Mouse (Mus musculus): ENCODE measurements around the gene Ybey. TPM values are rescaled to one million over a fixed set of nuclear protein-coding genes. Genes with fewer than 3 reads are reported as not detected.

Gene Ybey
- polyA plus RNA-seq, 1 experiment = 2.4 TPM

GRCm38 (mm10) chr10:76488265-76488664, 19.4 kb upstream of the Ybey start:
- Histone ChIP-seq H3K4me1 (ENCODE audit: control insufficient read depth, insufficient read depth, low read length) (no peaks in the 10 kb centered on the region), H3K4me3 (ENCODE audit: insufficient read depth, low read length) (no peak overlapping the region), H3K27ac (ENCODE audit: insufficient read depth, low read length) (no peak overlapping the region)
- TF ChIP-seq CTCF (IDR thresholded peaks at IDR 0.05; ENCODE audit: borderline replicate concordance, insufficient read depth, low read length) (no peak), POLR2A (IDR thresholded peaks at IDR 0.05; ENCODE audit: low read depth, low read length) (no peak)

- Histone ChIP-seq H3K27ac (ENCODE audit: insufficient read depth, low read length) (no peak overlapping the region), H3K4me3 (ENCODE audit: insufficient read depth, low read length) (no peak overlapping the region), H3K4me1 (ENCODE audit: control insufficient read depth, insufficient read depth, low read length) (no peaks in the 10 kb centered on the region)
- no peak for TF ChIP-seq CTCF (IDR thresholded peaks at IDR 0.05; ENCODE audit: borderline replicate concordance, insufficient read depth, low read length)
- no peak for TF ChIP-seq POLR2A (IDR thresholded peaks at IDR 0.05; ENCODE audit: low read depth, low read length)
Measured at GRCm38 (mm10) chr10:76486302-76486701, 17.4 kb upstream of the Ybey start.

- no peak overlapping the region for H3K27ac ChIP-seq (ENCODE audit: insufficient read depth, low read length)
Measured at GRCm38 (mm10) chr10:76481480-76481879, 12.6 kb upstream of the Ybey start.

GRCm38 (mm10) chr10:76480851-76481250, 11.9 kb upstream of the Ybey start:
- TF ChIP-seq CTCF (IDR thresholded peaks at IDR 0.05; ENCODE audit: borderline replicate concordance, insufficient read depth, low read length) = no peak
- no peak for TF ChIP-seq POLR2A (IDR thresholded peaks at IDR 0.05; ENCODE audit: low read depth, low read length)
- no peaks in the 10 kb centered on the region for H3K4me1 ChIP-seq (ENCODE audit: control insufficient read depth, insufficient read depth, low read length)
- H3K4me3 ChIP-seq (ENCODE audit: insufficient read depth, low read length) = no peak overlapping the region
- no peak overlapping the region for H3K27ac ChIP-seq (ENCODE audit: insufficient read depth, low read length)

More at GRCm38 (mm10) chr10:76481480-76481879, 12.6 kb upstream of the Ybey start:
- no peak overlapping the region for H3K4me3 ChIP-seq (ENCODE audit: insufficient read depth, low read length)
- no peaks in the 10 kb centered on the region for H3K4me1 ChIP-seq (ENCODE audit: control insufficient read depth, insufficient read depth, low read length)
- TF ChIP-seq CTCF (IDR thresholded peaks at IDR 0.05; ENCODE audit: borderline replicate concordance, insufficient read depth, low read length) (no peak), POLR2A (IDR thresholded peaks at IDR 0.05; ENCODE audit: low read depth, low read length) (no peak)

GRCm38 (mm10) chr10:76473759-76474158, 4.8 kb upstream of the Ybey start:
- Histone ChIP-seq H3K4me1 (ENCODE audit: control insufficient read depth, insufficient read depth, low read length) (no peaks in the 10 kb centered on the region), H3K4me3 (ENCODE audit: insufficient read depth, low read length) (no peak overlapping the region), H3K27ac (ENCODE audit: insufficient read depth, low read length) (no peak overlapping the region)
- no peak for TF ChIP-seq POLR2A (IDR thresholded peaks at IDR 0.05; ENCODE audit: low read depth, low read length)
- no peak for TF ChIP-seq CTCF (IDR thresholded peaks at IDR 0.05; ENCODE audit: borderline replicate concordance, insufficient read depth, low read length)

- Histone ChIP-seq H3K27ac (ENCODE audit: insufficient read depth, low read length) (no peak overlapping the region), H3K4me1 (ENCODE audit: control insufficient read depth, insufficient read depth, low read length) (no peaks in the 10 kb centered on the region), H3K4me3 (ENCODE audit: insufficient read depth, low read length) (no peak overlapping the region)
- no peak for TF ChIP-seq CTCF (IDR thresholded peaks at IDR 0.05; ENCODE audit: borderline replicate concordance, insufficient read depth, low read length)
- TF ChIP-seq POLR2A (IDR thresholded peaks at IDR 0.05; ENCODE audit: low read depth, low read length) = no peak
Measured at GRCm38 (mm10) chr10:76462721-76463120, 6.2 kb downstream of the Ybey start.

GRCm38 (mm10) chr10:76462312-76462711, 6.6 kb downstream of the Ybey start:
- Histone ChIP-seq H3K27ac (ENCODE audit: insufficient read depth, low read length) (no peak overlapping the region), H3K4me3 (ENCODE audit: insufficient read depth, low read length) (no peak overlapping the region), H3K4me1 (ENCODE audit: control insufficient read depth, insufficient read depth, low read length) (no peaks in the 10 kb centered on the region)
- TF ChIP-seq CTCF (IDR thresholded peaks at IDR 0.05; ENCODE audit: borderline replicate concordance, insufficient read depth, low read length) = no peak
- no peak for TF ChIP-seq POLR2A (IDR thresholded peaks at IDR 0.05; ENCODE audit: low read depth, low read length)

GRCm38 (mm10) chr10:76461255-76461654, 7.7 kb downstream of the Ybey start:
- H3K4me1 ChIP-seq (ENCODE audit: control insufficient read depth, insufficient read depth, low read length) = no peaks in the 10 kb centered on the region
- H3K4me3 ChIP-seq (ENCODE audit: insufficient read depth, low read length) = no peak overlapping the region
- TF ChIP-seq POLR2A (IDR thresholded peaks at IDR 0.05; ENCODE audit: low read depth, low read length) = no peak
- TF ChIP-seq CTCF (IDR thresholded peaks at IDR 0.05; ENCODE audit: borderline replicate concordance, insufficient read depth, low read length) = no peak
- no peak overlapping the region for H3K27ac ChIP-seq (ENCODE audit: insufficient read depth, low read length)

- Histone ChIP-seq H3K27ac (ENCODE audit: insufficient read depth, low read length) (no peak overlapping the region), H3K4me1 (ENCODE audit: control insufficient read depth, insufficient read depth, low read length) (no peaks in the 10 kb centered on the region), H3K4me3 (ENCODE audit: insufficient read depth, low read length) (no peak overlapping the region)
- TF ChIP-seq POLR2A (IDR thresholded peaks at IDR 0.05; ENCODE audit: low read depth, low read length) (no peak), CTCF (IDR thresholded peaks at IDR 0.05; ENCODE audit: borderline replicate concordance, insufficient read depth, low read length) (peak; percentile 67; the same call in 1 of the 2 replicates)
Measured at GRCm38 (mm10) chr10:76455289-76455688, 13.6 kb downstream of the Ybey start.

GRCm38 (mm10) chr10:76448851-76449250, 20.1 kb downstream of the Ybey start, which contains the start of gene 2610028H24Rik:
Gene 2610028H24Rik, plus strand, starts transcription at chr10:76449081.
- no peak within 1 kb of the TSS for H3K4me3 ChIP-seq (ENCODE audit: insufficient read depth, low read length)
- no peak within 1 kb of the TSS for H3K27ac ChIP-seq (ENCODE audit: insufficient read depth, low read length)
- H3K4me1 ChIP-seq (ENCODE audit: control insufficient read depth, insufficient read depth, low read length) = no peaks in the 10 kb centered on the region
- no peak for TF ChIP-seq POLR2A (IDR thresholded peaks at IDR 0.05; ENCODE audit: low read depth, low read length)
- no peak for TF ChIP-seq CTCF (IDR thresholded peaks at IDR 0.05; ENCODE audit: borderline replicate concordance, insufficient read depth, low read length)
